Mouse (Mus musculus): Measurements from ENCODE around the gene Gna15.

DNA sequence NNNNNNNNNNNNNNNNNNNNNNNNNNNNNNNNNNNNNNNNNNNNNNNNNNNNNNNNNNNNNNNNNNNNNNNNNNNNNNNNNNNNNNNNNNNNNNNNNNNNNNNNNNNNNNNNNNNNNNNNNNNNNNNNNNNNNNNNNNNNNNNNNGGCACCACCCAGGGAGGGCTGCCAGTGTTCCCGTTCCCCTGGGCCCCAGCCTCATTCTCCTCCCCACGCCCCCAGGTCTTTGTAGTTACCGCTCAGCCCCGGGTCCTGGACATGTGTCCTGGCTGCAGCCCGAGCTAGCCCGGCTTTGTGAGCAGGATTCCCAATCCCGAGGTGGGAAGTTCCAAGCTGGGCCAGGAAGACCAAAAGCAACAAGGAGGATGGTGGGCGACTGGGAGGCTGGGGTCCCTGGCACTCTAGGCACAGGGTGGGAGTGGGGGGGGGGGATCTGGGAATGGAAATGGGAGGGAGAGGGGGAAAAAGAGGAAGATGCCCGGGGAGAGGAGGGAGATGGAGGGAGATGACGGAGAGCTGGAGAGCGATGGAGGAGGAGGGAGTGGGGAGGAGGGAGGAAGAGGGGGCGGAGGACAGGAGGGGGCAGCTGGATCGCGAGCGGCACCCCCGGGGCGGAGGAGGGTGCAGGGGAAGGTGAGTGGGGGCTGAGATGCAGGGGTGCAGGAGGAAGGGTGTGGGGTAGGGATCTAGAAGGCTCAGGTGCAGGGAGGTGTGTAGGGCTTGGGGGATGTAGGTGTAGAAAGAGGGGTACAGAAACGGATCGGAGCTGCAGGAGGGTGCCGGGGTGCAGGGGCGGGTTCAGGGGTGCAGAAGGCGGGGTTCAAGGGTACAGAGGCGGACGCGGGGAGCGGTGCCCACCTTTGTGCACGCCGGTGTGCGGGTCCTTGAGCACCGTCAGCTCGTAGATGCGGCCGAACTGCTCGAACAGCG is 42.2 kb downstream of the Gna15 start:
- TF ChIP-seq POLR2A (IDR thresholded peaks at IDR 0.05; ENCODE audit: insufficient read depth, low read depth, low read length) = no peak
- no peak for TF ChIP-seq CTCF (IDR thresholded peaks at IDR 0.05)

Measured in heart, adult 2 months (tissue).